Mouse (Mus musculus) stomach, postnatal 0 days (tissue): ENCODE data around the gene Msi1.

ENCODE experiments used
- CTCF ChIP-seq: IDR thresholded peaks from 2 replicates; pipeline ENCODE4 v1.5.1; 2016; ENCODE audit warnings: antibody characterized with exemption, low read depth, mild to moderate bottlenecking, moderate library complexity
- EP300 ChIP-seq: optimal IDR thresholded peaks from 2 replicates; pipeline ENCODE3; 2016; ENCODE audit warnings: antibody characterized with exemption

- no peak for TF ChIP-seq CTCF
- no peak for TF ChIP-seq EP300
Measured at GRCm38 (mm10) chr5:115484996-115485395, 55.6 kb downstream of the Msi1 start.
